Mouse (Mus musculus) small intestine, adult 2 months (tissue): Measurements from ENCODE around the gene 4930407I10Rik.

ENCODE experiments used
- CTCF ChIP-seq: fragments of 200-500 bp; IDR thresholded peaks from 2 replicates; pipeline ENCODE4 v1.5.1; 2012; ENCODE audit warnings: low read depth, mild to moderate bottlenecking, control low read depth, inconsistent platforms, low read length, moderate library complexity, mixed read lengths; ENCODE audit not compliant: insufficient replicate concordance, insufficient read length; ENCODE audit errors: extremely low read depth
- POLR2A ChIP-seq: fragments of 200-500 bp; IDR thresholded peaks from 2 replicates; pipeline ENCODE4 v1.6.1; 2012; ENCODE audit warnings: low read depth, mild to moderate bottlenecking, control low read depth, inconsistent platforms, low read length, moderate library complexity

DNA sequence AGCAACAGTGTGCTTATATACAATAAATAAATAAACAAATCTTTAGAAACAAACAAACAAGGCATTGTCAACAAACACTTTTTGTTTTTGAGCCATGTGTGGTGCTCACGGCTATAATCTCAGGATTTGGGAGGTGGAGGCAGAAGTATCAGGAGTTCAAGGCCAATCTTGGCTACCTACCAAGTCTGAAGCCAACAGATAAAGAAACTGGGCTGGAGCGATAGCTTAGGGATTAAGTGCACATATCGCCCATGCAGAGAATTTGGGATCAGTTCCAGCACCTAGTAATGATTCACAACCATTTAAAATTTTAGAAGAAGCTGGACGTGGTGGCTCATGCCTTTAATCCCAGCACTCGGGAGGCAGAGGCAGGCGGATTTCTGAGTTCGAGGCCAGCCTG is 14.5 kb downstream of the 4930407I10Rik start:
- TF ChIP-seq CTCF = no peak
- no peak for TF ChIP-seq POLR2A
